Mouse (Mus musculus): ENCODE measurements around the gene Slc35f1. TPM values are rescaled to one million over a fixed set of nuclear protein-coding genes. Genes with fewer than 3 reads are reported as not detected.
"Not testable (repeated sequence)": the region's sequence is repeated elsewhere in the genome, so short reads cannot be mapped to it uniquely, and the experiment has no call there.

The Slc35f1 gene
- polyA plus RNA-seq, 1 experiment from 2014 or later: 44.9 TPM

GRCm38 (mm10) chr10:52878093-52878801, 187.9 kb downstream of the Slc35f1 start:
- H3K27me3 ChIP-seq (replicated peaks; ENCODE audit: control insufficient read depth, insufficient read depth, low read length): no peaks in the 10 kb centered on the region
- H3K4me3 ChIP-seq (replicated peaks; ENCODE audit: low read length): no peak overlapping the region
- peaks cover 18% of the 10 kb centered on the region for H3K4me1 ChIP-seq (replicated peaks; ENCODE audit: control insufficient read depth, insufficient read depth, low read length)
- H3K9ac ChIP-seq (replicated peaks; ENCODE audit: low read depth, low read length): no peak overlapping the region
- H3K27ac ChIP-seq (ENCODE audit: low read length): peak overlapping the region; percentile 74
- peak; percentile 57 for ATAC-seq
- no peaks in the 10 kb centered on the region for H3K36me3 ChIP-seq (ENCODE audit: control insufficient read depth, insufficient read depth)
- no peak overlapping the region; the same call in 1 of the 2 replicates for H3K4me2 ChIP-seq (ENCODE audit: low read length)
- no peaks in the 10 kb centered on the region for H3K9me3 ChIP-seq (ENCODE audit: control insufficient read depth, low read length)
- WGBS: 14% methylated on average over 4 of the region's 4 CpGs

DNA sequence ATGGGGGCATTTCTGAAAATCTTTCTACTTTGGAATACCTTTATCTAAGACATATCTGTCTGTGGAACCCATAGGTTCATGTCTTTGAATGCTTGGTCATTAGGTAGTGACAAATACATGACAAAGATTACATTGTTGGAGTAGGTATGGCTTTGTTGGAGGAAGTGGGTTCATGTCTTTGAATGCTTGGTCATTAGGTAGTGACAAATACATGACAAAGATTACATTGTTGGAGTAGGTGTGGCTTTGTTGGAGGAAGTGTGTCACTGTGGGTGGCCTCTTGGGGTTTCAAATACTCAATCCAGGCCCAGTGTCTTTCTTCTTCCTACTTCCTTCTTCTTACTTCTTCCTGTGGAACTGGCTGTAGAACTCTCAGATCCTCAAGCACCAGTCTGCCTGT, 206.4 kb downstream of the Slc35f1 start:
- not testable (repeated sequence) for H3K4me1 ChIP-seq (replicated peaks; ENCODE audit: control insufficient read depth, insufficient read depth, low read length); H3K27ac ChIP-seq (ENCODE audit: low read length); H3K9me3 ChIP-seq (ENCODE audit: control insufficient read depth, low read length); H3K4me2 ChIP-seq (ENCODE audit: low read length); H3K36me3 ChIP-seq (ENCODE audit: control insufficient read depth, insufficient read depth); ATAC-seq; H3K27me3 ChIP-seq (replicated peaks; ENCODE audit: control insufficient read depth, insufficient read depth, low read length); H3K4me3 ChIP-seq (replicated peaks; ENCODE audit: low read length); H3K9ac ChIP-seq (replicated peaks; ENCODE audit: low read depth, low read length)

- H3K9ac ChIP-seq (replicated peaks; ENCODE audit: low read depth, low read length): no peak overlapping the region
- H3K36me3 ChIP-seq (ENCODE audit: control insufficient read depth, insufficient read depth): no peaks in the 10 kb centered on the region
- H3K27me3 ChIP-seq (replicated peaks; ENCODE audit: control insufficient read depth, insufficient read depth, low read length): no peaks in the 10 kb centered on the region
- H3K27ac ChIP-seq (ENCODE audit: low read length): peak overlapping the region; percentile 4; the same call in 1 of the 2 replicates
- peaks cover 9% of the 10 kb centered on the region for H3K4me1 ChIP-seq (replicated peaks; ENCODE audit: control insufficient read depth, insufficient read depth, low read length)
- H3K4me2 ChIP-seq (ENCODE audit: low read length): no peak overlapping the region
- WGBS: 34% methylated on average over 2 of the region's 2 CpGs
- H3K9me3 ChIP-seq (ENCODE audit: control insufficient read depth, low read length): no peaks in the 10 kb centered on the region
- ATAC-seq: peak; percentile 73
- H3K4me3 ChIP-seq (replicated peaks; ENCODE audit: low read length): no peak overlapping the region
Measured at GRCm38 (mm10) chr10:52904914-52905313, 214.6 kb downstream of the Slc35f1 start.

DNA sequence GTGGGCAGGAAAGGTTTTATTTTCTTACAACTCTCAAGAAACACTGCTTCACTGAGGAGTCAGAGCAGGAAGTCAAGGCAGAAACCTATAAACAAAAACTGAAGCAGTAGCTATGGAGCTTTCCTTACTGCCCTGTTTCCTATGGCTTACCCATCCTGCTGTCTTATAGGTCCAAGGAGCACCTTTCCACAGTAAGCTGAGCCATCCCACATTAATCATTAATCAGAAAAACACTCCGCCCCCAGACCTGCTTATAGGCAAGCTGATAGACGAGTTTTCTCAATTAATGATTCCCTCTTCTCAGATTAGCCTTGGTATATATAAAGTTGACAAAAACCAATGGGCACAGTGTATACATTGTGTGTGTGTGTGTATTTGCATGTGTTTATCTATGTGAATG, 221.4 kb downstream of the Slc35f1 start:
- 80% methylated on average over 2 of the region's 2 CpGs for WGBS
- H3K4me2 ChIP-seq (ENCODE audit: low read length): no peak overlapping the region
- H3K4me1 ChIP-seq (replicated peaks; ENCODE audit: control insufficient read depth, insufficient read depth, low read length): no peaks in the 10 kb centered on the region; the same call in 1 of the 2 replicates
- H3K27me3 ChIP-seq (replicated peaks; ENCODE audit: control insufficient read depth, insufficient read depth, low read length): no peaks in the 10 kb centered on the region
- H3K9ac ChIP-seq (replicated peaks; ENCODE audit: low read depth, low read length): no peak overlapping the region
- H3K9me3 ChIP-seq (ENCODE audit: control insufficient read depth, low read length): no peaks in the 10 kb centered on the region
- no peaks in the 10 kb centered on the region for H3K36me3 ChIP-seq (ENCODE audit: control insufficient read depth, insufficient read depth)
- H3K27ac ChIP-seq (ENCODE audit: low read length): no peak overlapping the region
- H3K4me3 ChIP-seq (replicated peaks; ENCODE audit: low read length): no peak overlapping the region
- no peak for ATAC-seq

- H3K27ac ChIP-seq (ENCODE audit: low read length): no peak overlapping the region
- H3K4me1 ChIP-seq (replicated peaks; ENCODE audit: control insufficient read depth, insufficient read depth, low read length): 0 out of 2 replicates have a peak, but pooled peaks cover 3% of the 10 kb centered on the region
- ATAC-seq: peak; percentile 59
- H3K9me3 ChIP-seq (ENCODE audit: control insufficient read depth, low read length): no peaks in the 10 kb centered on the region
- H3K4me3 ChIP-seq (replicated peaks; ENCODE audit: low read length): no peak overlapping the region
- 41% methylated on average over 5 of the region's 5 CpGs for WGBS
- no peak overlapping the region for H3K9ac ChIP-seq (replicated peaks; ENCODE audit: low read depth, low read length)
- H3K4me2 ChIP-seq (ENCODE audit: low read length): no peak overlapping the region
- no peaks in the 10 kb centered on the region for H3K27me3 ChIP-seq (replicated peaks; ENCODE audit: control insufficient read depth, insufficient read depth, low read length)
- no peaks in the 10 kb centered on the region for H3K36me3 ChIP-seq (ENCODE audit: control insufficient read depth, insufficient read depth)
Measured at GRCm38 (mm10) chr10:52918715-52919114, 228.4 kb downstream of the Slc35f1 start.

DNA sequence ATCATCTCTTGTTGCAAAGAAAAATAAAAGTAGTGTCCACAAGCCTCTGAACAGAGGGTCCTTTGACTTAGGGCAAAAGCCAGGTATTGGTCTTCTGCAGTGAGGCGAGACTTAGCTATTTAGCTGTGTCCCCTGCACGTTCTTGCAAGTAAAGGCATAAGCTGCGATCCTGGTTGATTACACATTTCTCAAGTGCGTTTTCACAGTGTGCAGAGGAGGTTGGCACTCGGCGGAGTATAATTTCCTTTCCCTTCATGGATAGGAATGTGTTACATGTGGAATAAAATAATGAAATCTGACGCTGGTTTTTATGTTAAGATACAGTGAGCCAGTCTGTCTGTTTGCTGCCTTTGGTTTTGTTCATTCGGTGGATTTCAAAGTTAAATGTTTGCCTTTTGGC, 232.8 kb downstream of the Slc35f1 start:
- peak overlapping the region; percentile 25; the same call in 1 of the 2 replicates for H3K27ac ChIP-seq (ENCODE audit: low read length)
- H3K4me2 ChIP-seq (ENCODE audit: low read length): no peak overlapping the region
- H3K9me3 ChIP-seq (ENCODE audit: control insufficient read depth, low read length): no peaks in the 10 kb centered on the region
- H3K27me3 ChIP-seq (replicated peaks; ENCODE audit: control insufficient read depth, insufficient read depth, low read length): no peaks in the 10 kb centered on the region
- H3K36me3 ChIP-seq (ENCODE audit: control insufficient read depth, insufficient read depth): no peaks in the 10 kb centered on the region
- H3K4me1 ChIP-seq (replicated peaks; ENCODE audit: control insufficient read depth, insufficient read depth, low read length): 0 out of 2 replicates have a peak, but pooled peaks cover 3% of the 10 kb centered on the region
- no peak overlapping the region for H3K4me3 ChIP-seq (replicated peaks; ENCODE audit: low read length)
- peak; percentile 26 for ATAC-seq
- H3K9ac ChIP-seq (replicated peaks; ENCODE audit: low read depth, low read length): no peak overlapping the region
- WGBS: 60% methylated on average over 8 of the region's 8 CpGs

DNA sequence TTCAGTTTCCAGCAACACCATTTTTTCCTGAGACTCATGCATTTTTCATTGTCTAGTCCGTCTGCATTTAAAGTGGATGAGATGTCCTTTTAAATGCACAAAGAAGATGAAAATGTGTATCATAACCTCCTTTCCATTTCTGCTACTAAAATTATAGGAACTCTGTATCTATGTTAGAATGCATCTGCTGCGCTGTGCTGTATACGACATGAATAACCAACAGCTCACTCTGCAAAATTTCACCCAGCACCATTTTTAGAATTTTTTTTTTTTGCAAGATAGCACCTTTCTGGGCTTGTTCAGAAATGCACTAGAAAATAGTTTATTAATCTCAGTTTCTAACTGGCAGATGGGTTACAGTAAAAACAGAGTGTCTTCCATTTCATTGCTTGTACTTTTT, 236.0 kb downstream of the Slc35f1 start:
- no peaks in the 10 kb centered on the region for H3K27me3 ChIP-seq (replicated peaks; ENCODE audit: control insufficient read depth, insufficient read depth, low read length)
- H3K27ac ChIP-seq (ENCODE audit: low read length): peak overlapping the region; percentile 58; the same call in 1 of the 2 replicates
- no peak overlapping the region for H3K9ac ChIP-seq (replicated peaks; ENCODE audit: low read depth, low read length)
- H3K4me2 ChIP-seq (ENCODE audit: low read length): no peak overlapping the region
- no peaks in the 10 kb centered on the region for H3K36me3 ChIP-seq (ENCODE audit: control insufficient read depth, insufficient read depth)
- H3K4me1 ChIP-seq (replicated peaks; ENCODE audit: control insufficient read depth, insufficient read depth, low read length): 0 out of 2 replicates have a peak, but pooled peaks cover 3% of the 10 kb centered on the region
- H3K9me3 ChIP-seq (ENCODE audit: control insufficient read depth, low read length): no peaks in the 10 kb centered on the region
- no peak overlapping the region for H3K4me3 ChIP-seq (replicated peaks; ENCODE audit: low read length)
- ATAC-seq: peak; percentile 57
- WGBS: 64% methylated on average over 3 of the region's 3 CpGs

- H3K36me3 ChIP-seq (ENCODE audit: control insufficient read depth, insufficient read depth): no peaks in the 10 kb centered on the region
- no peak overlapping the region for H3K4me3 ChIP-seq (replicated peaks; ENCODE audit: low read length)
- no peaks in the 10 kb centered on the region for H3K27me3 ChIP-seq (replicated peaks; ENCODE audit: control insufficient read depth, insufficient read depth, low read length)
- H3K9me3 ChIP-seq (ENCODE audit: control insufficient read depth, low read length): no peaks in the 10 kb centered on the region
- no peak overlapping the region for H3K4me2 ChIP-seq (ENCODE audit: low read length)
- no peaks in the 10 kb centered on the region for H3K4me1 ChIP-seq (replicated peaks; ENCODE audit: control insufficient read depth, insufficient read depth, low read length)
- H3K9ac ChIP-seq (replicated peaks; ENCODE audit: low read depth, low read length): no peak overlapping the region
- no peak for ATAC-seq
- 32% methylated on average over 1 of the region's 1 CpGs for WGBS
- H3K27ac ChIP-seq (ENCODE audit: low read length): no peak overlapping the region
Measured at GRCm38 (mm10) chr10:52932159-52932558, 241.8 kb downstream of the Slc35f1 start.

- Histone ChIP-seq H3K4me2 (ENCODE audit: low read length) (no peak overlapping the region), H3K27ac (ENCODE audit: low read length) (no peak overlapping the region), H3K36me3 (ENCODE audit: control insufficient read depth, insufficient read depth) (no peaks in the 10 kb centered on the region), H3K9ac (replicated peaks; ENCODE audit: low read depth, low read length) (no peak overlapping the region), H3K4me3 (replicated peaks; ENCODE audit: low read length) (no peak overlapping the region), H3K27me3 (replicated peaks; ENCODE audit: control insufficient read depth, insufficient read depth, low read length) (no peaks in the 10 kb centered on the region), H3K4me1 (replicated peaks; ENCODE audit: control insufficient read depth, insufficient read depth, low read length) (no peaks in the 10 kb centered on the region), H3K9me3 (ENCODE audit: control insufficient read depth, low read length) (no peaks in the 10 kb centered on the region)
- no peak for ATAC-seq
Measured at GRCm38 (mm10) chr10:52934615-52935014, 244.3 kb downstream of the Slc35f1 start.
